Mouse (Mus musculus) layer of hippocampus, postnatal 10 days (tissue): ENCODE results near the gene Rab1a. TPM values are rescaled to one million over a fixed set of nuclear protein-coding genes. Genes with fewer than 3 reads are reported as not detected.
A peak's percentile ranks its signal among the peaks of the same experiment; 100 is the strongest.

ENCODE experiments used
- DNase-seq, 2 experiments: peaks; one replicate each; pipeline ENCODE4 v3.0.0; 2021; ENCODE audit warnings: low spot score in 2 of 2
- total RNA-seq, 2 experiments: library from RNA; stranded (reverse); gene quantifications; 2 replicates each; pipeline ENCODE4 v1.2.3; 2021

Gene Rab1a
- total RNA-seq, 2 experiments from 2014 or later: 190 to 198 TPM

DNA sequence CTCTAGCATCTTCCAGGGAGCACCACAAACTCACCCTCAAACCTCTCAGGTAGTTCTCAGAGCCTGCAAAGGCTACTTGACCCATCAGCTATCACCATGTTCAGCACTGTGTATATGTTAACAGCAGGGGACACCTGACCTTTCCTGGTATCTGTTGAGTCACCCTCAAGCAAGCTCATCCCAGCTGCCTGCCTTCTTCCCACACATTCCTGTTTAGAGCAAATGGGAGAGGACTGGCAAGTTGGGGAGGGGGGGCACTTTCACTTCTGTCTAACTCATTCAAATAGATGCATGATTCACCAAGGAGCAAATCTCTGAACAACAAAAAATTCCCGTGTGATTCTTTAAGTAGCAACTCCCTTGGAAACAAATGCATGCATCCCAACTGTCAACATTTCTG lies 45.4 kb downstream of the Rab1a start:
- no peak for DNase-seq

DNA sequence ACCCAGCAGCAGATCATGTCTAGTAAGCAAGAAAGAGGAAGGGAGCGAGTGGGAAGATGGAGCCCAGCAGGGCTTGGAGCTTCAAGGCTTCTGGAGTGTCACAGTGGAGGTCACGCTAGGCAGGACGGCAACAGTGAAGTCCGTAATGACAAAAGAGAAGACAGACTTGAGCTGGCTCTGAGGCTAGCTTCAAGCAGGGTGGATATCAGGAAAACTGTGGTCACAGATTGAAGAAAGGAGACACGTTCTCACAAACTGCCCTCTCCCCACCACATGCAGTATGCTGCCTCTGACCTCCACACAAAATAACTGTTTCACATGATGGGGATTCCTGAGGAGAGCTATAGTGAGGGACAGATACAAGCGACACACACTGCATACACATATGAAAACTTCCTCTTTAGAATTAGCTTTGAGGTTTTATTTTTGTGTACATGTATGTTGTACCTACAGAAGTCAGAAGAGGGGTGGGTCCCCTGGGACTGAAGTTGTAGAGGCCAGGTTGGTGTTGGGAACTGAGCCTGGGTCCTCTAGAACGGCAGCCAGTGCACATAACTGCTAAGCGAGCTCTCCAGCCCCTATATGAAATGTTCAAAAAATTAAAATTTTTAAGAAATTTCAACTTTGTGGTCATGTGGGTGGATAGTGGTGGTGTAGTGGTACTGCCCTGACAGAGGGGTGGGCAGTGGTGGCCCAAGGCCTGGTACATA lies 46.1 kb downstream of the Rab1a start:
- DNase-seq: no peak

DNA sequence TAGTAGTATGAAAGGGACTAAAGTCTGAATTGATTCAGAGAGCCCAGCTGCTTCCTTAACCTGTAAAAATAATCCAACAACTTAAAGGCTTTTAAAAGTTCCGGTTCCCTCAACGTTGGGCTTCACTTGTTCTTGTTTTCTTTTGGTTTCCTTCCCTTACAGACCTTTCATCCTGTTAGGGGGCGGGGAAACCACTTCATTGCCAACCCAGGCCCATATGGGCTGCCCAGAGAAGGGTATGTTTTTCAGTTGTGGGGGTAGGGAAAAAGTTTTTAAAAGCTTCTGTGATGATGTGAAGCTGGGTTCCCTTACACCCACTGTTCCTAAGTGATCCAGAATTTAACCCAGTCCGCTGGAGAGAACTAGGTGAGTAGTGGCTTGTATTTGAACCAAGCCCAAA lies 47.0 kb downstream of the Rab1a start:
- no peak for DNase-seq

DNA sequence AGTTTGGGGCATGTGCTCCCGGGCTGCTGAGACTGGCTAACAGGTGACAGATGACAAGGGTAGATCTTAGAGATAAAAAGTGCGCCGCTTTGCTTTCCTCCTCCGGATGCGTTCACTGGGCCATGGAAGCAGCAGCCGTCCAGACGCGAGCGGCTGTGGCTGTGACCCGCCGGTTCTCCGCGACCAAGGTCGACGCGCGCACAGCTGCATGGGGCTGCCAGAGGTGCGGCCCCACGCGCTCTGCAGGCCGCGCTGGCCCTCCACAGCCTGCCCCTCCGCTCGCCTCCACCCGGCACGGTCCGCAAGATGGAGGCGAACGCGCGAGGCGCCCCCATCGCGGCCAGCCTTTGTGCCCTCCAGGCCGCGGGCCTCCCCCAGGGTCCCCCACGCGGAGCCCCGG lies 47.6 kb downstream of the Rab1a start:
- DNase-seq: no peak

DNA sequence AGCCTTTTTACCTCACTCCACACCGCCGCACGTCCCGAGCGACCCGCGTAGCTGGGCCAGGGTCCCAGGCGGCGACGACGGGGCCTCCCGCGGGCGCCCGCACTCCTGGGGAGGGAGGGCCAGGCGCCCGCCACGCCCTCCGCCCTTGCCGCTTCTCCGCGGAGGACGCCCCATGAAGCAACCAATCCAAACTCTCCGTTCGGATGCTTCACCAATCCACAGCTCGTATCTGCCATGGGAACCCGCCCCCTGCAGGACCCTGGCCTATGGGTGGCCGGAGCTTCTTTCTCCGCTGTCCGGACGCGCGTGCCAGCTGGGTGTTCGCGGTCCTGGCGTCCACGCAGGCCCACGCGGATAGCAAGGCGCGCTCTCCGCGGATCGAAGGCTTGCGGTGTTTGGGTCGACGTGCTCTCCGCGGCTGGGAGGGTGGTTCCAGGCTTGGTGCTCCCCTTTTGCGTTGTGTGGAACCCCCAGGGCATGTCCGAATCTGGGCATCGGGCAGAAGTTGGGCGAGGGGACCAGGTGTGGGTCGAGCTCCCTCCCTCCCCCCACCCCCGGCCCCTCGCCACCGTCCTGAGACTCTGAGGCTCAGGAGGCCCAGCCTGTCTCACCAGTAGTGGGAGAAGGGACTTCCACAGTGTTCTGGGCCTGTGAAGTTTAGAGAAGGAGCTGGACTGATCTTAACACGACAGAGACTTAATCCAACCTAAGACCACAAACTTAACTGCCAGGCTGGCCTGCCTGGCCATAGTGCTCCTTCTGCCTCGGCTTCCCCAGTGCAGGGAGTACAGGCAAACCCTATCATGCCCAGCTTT lies 48.3 kb downstream of the Rab1a start, which contains the start of gene Cep68:
Gene Cep68 (minus strand): TSS at position 134 of the 815 bp plus-strand sequence.
- peak; percentile 95 to 97 for DNase-seq

DNA sequence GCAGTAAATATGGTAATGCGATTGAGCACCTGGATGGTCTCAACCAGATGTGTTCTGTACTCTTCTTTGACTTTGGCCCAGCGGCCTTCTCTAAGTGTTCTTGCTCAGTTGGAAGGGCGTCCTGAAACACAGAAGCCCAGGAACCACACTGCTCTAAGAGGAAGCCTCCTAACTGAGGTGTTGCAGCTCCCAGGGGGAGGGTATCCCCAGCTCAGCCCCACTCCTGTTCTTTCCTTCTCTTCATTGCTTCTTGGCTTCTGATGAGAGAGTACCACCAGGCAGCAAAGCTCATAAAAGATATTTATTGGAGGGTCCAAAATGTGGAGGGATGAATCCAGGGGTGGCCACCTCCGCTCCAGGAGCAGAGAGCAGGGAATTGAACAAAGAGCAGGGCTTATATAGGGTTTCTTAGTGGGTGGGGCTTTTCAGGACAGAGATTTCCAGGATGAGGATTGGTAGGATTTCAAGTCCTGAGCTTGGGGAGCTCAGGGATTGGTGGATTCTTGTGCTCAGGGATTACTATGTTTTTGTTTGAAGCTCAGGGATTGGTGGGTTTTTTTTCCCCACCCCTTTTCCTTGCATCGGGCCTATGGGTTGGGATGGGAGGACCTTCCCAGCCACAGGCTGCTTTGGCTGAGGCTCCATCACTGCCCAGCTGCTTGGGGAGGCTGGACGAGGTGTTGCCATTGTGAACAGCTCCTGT lies 49.4 kb downstream of the Rab1a start:
- no peak for DNase-seq

DNA sequence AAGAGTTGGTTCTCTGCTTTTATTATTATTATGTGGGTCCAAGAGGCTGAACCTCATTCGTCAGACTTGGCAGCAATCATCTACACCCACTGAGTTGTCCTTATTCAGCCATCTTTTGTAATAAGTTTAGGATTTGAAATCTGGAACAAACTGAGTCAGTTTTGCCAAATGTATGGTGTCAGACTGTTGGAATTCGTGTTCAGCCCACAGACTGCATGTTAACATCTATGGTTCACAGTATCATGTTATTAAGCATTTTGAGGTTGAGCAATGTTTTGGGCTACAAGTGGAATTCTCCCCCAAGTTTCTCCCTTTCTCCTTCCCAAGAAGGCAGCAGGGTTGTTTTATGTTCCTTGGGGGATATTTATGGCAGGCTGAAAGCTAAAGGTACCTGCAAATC lies 51.9 kb downstream of the Rab1a start:
- DNase-seq: no peak

DNA sequence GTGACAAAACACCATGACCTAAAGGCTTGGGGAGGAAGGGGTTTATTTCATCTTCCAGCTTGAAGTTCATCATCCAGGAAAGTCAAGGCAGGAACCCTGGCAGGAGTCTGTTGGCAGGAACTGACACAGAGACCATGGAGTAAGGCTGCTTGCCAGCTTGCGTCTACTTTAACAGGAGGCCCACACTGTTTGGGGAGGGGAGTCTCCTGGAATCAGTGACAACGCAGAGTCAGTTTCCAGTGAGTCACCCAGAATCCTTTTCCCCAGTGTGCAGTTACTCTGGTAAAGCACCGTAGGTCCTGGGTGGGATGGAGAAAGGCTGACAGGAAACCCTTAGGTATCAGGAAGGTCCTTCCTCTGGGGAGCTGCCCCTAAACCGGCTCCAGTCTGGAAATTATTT lies 53.6 kb downstream of the Rab1a start:
- DNase-seq: no peak

DNA sequence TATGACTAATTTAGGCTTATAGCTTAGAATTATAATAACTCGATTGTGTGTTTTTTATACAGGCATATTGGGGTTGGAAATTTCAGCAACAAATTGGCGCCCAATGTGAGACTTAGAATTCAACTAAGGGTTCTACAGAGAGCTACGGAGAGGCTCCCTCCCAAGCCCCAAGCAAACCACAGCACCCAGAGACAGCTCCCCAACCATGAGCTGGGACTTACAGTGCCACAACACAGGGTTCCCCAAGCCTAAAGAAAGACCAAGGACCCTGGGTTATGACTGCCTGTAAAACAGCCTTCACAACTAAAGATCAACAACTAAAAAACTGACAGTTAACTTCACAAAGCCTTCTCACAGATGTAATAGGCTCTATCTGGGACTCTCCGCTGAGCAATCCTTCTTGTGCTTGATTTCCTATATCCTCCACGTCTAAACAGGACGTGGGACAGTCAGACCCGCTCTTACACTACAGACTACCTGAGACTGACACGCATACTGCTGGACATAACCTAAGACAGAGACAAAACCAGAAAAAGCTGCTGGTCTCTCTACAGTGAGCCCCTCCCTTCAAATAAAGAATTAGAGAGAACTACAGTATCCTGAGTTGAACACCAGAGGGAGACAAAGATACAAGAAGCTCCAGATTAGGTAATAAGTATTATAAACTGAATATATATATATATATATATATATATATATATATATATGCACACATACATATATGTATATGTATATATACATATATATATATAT lies 61.6 kb downstream of the Rab1a start:
- DNase-seq: no peak

DNA sequence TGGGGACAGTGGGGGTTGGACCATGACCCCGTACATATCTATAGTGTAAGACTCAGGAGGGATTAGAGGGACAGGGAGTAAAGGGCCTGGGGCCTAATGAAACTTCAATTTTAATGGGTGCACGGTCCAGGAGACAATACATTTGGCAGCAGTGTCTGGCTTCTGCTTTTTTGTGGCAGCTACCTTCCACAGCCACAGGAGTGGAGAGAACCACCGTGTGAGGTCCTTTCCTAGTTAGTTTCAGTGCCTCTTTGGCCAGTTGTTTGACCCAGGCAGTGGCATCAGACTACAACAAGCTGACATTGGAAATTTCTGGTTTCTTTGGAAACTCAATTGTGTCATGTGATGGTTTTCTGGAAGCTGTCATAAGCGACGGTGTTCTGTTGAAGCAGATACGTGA lies 68.7 kb downstream of the Rab1a start:
- no peak for DNase-seq

DNA sequence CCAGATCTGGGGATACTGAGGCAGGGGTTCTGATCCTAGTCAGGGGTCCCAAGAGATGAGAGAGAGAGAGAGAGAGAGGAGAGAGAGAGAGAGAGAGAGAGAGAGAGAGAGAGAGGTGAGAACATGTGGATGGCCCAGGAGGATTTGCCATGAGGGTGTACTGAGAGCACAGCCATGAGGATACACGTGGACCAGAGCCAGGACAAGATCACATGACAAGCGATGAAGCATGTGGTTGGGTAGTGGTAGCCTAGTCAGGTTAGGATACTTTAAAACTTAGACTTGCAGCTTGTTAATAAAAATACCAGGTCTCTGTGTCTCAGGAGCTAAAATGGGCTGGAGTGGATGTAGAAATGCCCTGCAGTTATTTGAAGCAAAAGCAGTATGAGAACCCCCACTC lies 74.7 kb downstream of the Rab1a start:
- DNase-seq: no peak

Other genes with a start within 250 kb of the Rab1a start
- 100 to 1,000 TPM; 307 to 336 TPM for gene Actr2, start 88.5 kb upstream of the Rab1a start, total RNA-seq
- 10 to 100 TPM; 33.5 to 34.3 TPM for gene Cep68, start 48.0 kb downstream of the Rab1a start, total RNA-seq
- 10 to 100 TPM; 78.9 to 81.1 TPM for gene Slc1a4, start 131.3 kb downstream of the Rab1a start, total RNA-seq